Mouse (Mus musculus) kidney, adult 2 months (tissue): ENCODE results near the gene Slc35e3.

Source experiments
- CTCF ChIP-seq: fragments of 200-500 bp; conservative IDR thresholded peaks from 2 replicates; pipeline ENCODE4 v1.5.1; 2011; ENCODE audit warnings: low read depth, mild to moderate bottlenecking, control low read depth, low read length, moderate library complexity, mixed read lengths; ENCODE audit not compliant: insufficient read depth, insufficient read length
- POLR2A ChIP-seq: fragments of 200-500 bp; IDR thresholded peaks from one replicate; pipeline ENCODE4 v1.6.1; 2011; ENCODE audit warnings: low read depth, low read length, control low read depth

DNA sequence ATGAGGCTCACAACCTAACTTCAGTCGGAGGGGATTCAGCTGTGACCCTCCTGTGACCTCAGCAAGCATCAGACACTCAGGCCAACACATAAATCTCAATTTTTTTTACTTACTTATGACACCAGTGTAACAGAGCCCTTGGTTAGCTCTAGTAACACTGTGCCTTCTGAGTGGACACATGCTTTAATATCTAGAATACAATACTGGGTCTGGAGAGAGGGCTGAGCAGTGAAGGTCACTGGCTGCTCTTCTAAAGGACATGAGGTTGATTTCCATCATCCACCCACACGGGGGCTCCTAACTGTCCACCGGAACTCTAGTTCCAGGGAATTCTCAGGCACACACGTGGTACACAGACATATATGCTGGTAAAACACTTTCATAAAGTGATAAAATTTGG lies 32.8 kb upstream of the Slc35e3 start:
- TF ChIP-seq CTCF, result no peak
- TF ChIP-seq POLR2A, result no peak
